Mouse (Mus musculus) adrenal gland, adult 18-20 months (tissue): ENCODE measurements around the gene Tusc2. TPM values are rescaled to one million over a fixed set of nuclear protein-coding genes. Genes with fewer than 3 reads are reported as not detected.

ENCODE experiments used
- DNase-seq, 2 experiments: peaks; one replicate each; pipeline ENCODE4 v3.0.0; 2021 to 2022; ENCODE audit warnings: low spot score in 2 of 2
- total RNA-seq, 2 experiments: library from RNA; stranded (reverse); gene quantifications; 1 replicate in 1 of 2; 2 replicates in 1 of 2; pipeline ENCODE4 v1.2.3; 2021

Gene Tusc2
- total RNA-seq, 2 experiments from 2014 or later, result 53.9 to 54.3 TPM

GRCm38 (mm10) chr9:107586504-107586903 is 23.4 kb downstream of the Tusc2 start:
- DNase-seq, result no peak

GRCm38 (mm10) chr9:107586974-107587832 is 24.1 kb downstream of the Tusc2 start, which contains the start of gene Ifrd2:
Gene Ifrd2, plus strand, starts transcription at chr9:107587642.
- peak; percentile 86 for DNase-seq

GRCm38 (mm10) chr9:107587833-107588639 is 25.0 kb downstream of the Tusc2 start:
- DNase-seq, result no peak

GRCm38 (mm10) chr9:107590058-107590772 is 27.2 kb downstream of the Tusc2 start:
- DNase-seq, result no peak

- DNase-seq, result no peak
These were observed 27.7 kb downstream of the Tusc2 start for GRCm38 (mm10) chr9:107590773-107591060.

- no peak for DNase-seq
These were observed 30.3 kb downstream of the Tusc2 start for GRCm38 (mm10) chr9:107593101-107593976.

- DNase-seq, result no peak
These were observed 31.4 kb downstream of the Tusc2 start for GRCm38 (mm10) chr9:107594281-107595062.

- DNase-seq, result no peak
These were observed 33.8 kb downstream of the Tusc2 start for GRCm38 (mm10) chr9:107596619-107597569.

- DNase-seq, result no peak
These were observed 35.3 kb downstream of the Tusc2 start for GRCm38 (mm10) chr9:107598385-107598784.

GRCm38 (mm10) chr9:107599433-107599832 is 36.4 kb downstream of the Tusc2 start:
- DNase-seq, result no peak

GRCm38 (mm10) chr9:107599842-107600241 is 36.8 kb downstream of the Tusc2 start:
- DNase-seq, result no peak

GRCm38 (mm10) chr9:107600745-107601144 is 37.7 kb downstream of the Tusc2 start:
- no peak for DNase-seq

- DNase-seq, result no peak
These were observed 38.2 kb downstream of the Tusc2 start for GRCm38 (mm10) chr9:107601275-107601674.

- peak; percentile 97 to 98 for DNase-seq
These were observed 39.1 kb downstream of the Tusc2 start for GRCm38 (mm10) chr9:107602068-107602648.

- no peak for DNase-seq
These were observed 40.2 kb downstream of the Tusc2 start for GRCm38 (mm10) chr9:107603251-107603650.

GRCm38 (mm10) chr9:107605041-107605661 is 42.1 kb downstream of the Tusc2 start:
- DNase-seq, result no peak

GRCm38 (mm10) chr9:107606591-107606990 is 43.5 kb downstream of the Tusc2 start:
- DNase-seq, result no peak

GRCm38 (mm10) chr9:107607036-107607435 is 44.0 kb downstream of the Tusc2 start:
- no peak for DNase-seq
